9 mouse cellular contexts compared by ENCODE assay signal in the genomic region with DNA sequence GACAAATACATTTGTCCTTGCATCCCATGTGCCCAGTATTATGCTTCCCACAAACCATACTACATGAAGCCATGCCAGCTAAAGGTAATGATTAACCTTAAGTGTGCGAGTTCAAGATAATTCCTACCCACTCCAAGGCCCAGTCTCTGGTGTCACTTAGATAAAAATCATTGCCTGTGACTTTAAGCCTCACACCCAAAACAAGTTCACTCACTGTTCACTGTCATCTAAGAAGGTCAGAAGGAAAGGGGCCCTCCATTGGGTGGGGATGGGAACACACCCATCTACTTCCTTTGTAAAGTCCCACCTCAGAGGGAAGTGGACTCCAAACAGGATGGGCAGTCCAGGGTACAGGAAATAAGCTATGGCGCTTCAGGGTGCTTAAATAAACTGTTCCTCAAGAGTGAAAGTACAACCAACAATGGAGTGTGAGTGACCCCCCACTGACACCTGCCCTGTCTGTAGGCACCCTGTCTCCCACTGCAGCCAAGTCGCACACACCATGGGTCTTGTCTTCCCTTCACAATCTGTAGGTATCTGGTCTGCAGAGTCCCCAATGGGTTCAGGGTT.
DNase-seq lines count a peak whose midpoint lies in the region; ATAC-seq lines count a peak whose summit lies in the region.
"Had no signal": no experiment of that assay in that cellular context is flagged by ENCODE, and none has a peak within 500 bp of the region (broad histone marks: within the 10 kb centered on the region; RNA-seq: fewer than 3 reads in every experiment).

No protein-coding gene starts in this region.

- ATAC-seq in hindbrain, embryonic 15.5 days (ENCODE audit: low FRiP score, low read depth) = 0 out of 2 replicates have a peak, but pooled peaks have one; percentile 34
- ATAC-seq in hindbrain, embryonic 13.5 days (ENCODE audit: low FRiP score) = no peak
- no peak for ATAC-seq in embryonic facial prominence, embryonic 15.5 days (ENCODE audit: insufficient number of reproducible peaks, low FRiP score, low TSS enrichment, low read depth)
- ATAC-seq: liver, embryonic 12.5 days had no signal

- H3K9me3 ChIP-seq in hindbrain, embryonic 15.5 days = no peaks in the 10 kb centered on the region
- no peaks in the 10 kb centered on the region for H3K9me3 ChIP-seq in hindbrain, embryonic 13.5 days
- no peaks in the 10 kb centered on the region for H3K9me3 ChIP-seq in embryonic facial prominence, embryonic 15.5 days (replicated peaks)
- H3K9me3 ChIP-seq: liver, embryonic 12.5 days had no signal

- no peak overlapping the region for H3K4me3 ChIP-seq in hindbrain, embryonic 15.5 days
- no peak overlapping the region for H3K4me3 ChIP-seq in hindbrain, embryonic 13.5 days
- H3K4me3 ChIP-seq in embryonic facial prominence, embryonic 15.5 days (replicated peaks) = no peak overlapping the region
- H3K4me3 ChIP-seq: liver, embryonic 12.5 days had no signal

- no peak overlapping the region for H3K27ac ChIP-seq in hindbrain, embryonic 15.5 days (replicated peaks)
- H3K27ac ChIP-seq in hindbrain, embryonic 13.5 days = no peak overlapping the region
- H3K27ac ChIP-seq in embryonic facial prominence, embryonic 15.5 days (replicated peaks) = peak overlapping the region; percentile 58
- H3K27ac ChIP-seq: liver, embryonic 12.5 days had no signal

- intact Hi-C loops in gastrocnemius, postnatal 36 days (cut with DNase I) = loop anchor here (5.0 kb wide), 1 partner anchor 46 kb away; no protein-coding TSS in a partner anchor

- H3K4me1 ChIP-seq in hindbrain, embryonic 15.5 days (replicated peaks) = peaks cover 4% of the 10 kb centered on the region; the same call in 1 of the 2 replicates
- peaks cover 15% of the 10 kb centered on the region; the same call in 1 of the 2 replicates for H3K4me1 ChIP-seq in hindbrain, embryonic 13.5 days (replicated peaks)
- H3K4me1 ChIP-seq in embryonic facial prominence, embryonic 15.5 days = peaks cover 30% of the 10 kb centered on the region
- H3K4me1 ChIP-seq: liver, embryonic 12.5 days had no signal

- H3K4me2 ChIP-seq in hindbrain, embryonic 15.5 days = no peak overlapping the region
- H3K4me2 ChIP-seq in hindbrain, embryonic 13.5 days = no peak overlapping the region
- no peak overlapping the region for H3K4me2 ChIP-seq in embryonic facial prominence, embryonic 15.5 days (replicated peaks)
- H3K4me2 ChIP-seq: liver, embryonic 12.5 days had no signal

- no peaks in the 10 kb centered on the region for H3K27me3 ChIP-seq in hindbrain, embryonic 15.5 days
- peaks cover 5% of the 10 kb centered on the region for H3K27me3 ChIP-seq in hindbrain, embryonic 13.5 days
- no peaks in the 10 kb centered on the region for H3K27me3 ChIP-seq in embryonic facial prominence, embryonic 15.5 days
- H3K27me3 ChIP-seq: liver, embryonic 12.5 days had no signal

- WGBS in hindbrain, embryonic 15.5 days = 59% methylated on average over 3 of the region's 3 CpGs
- 47% methylated on average over 3 of the region's 3 CpGs for WGBS in hindbrain, embryonic 13.5 days
- WGBS in embryonic facial prominence, embryonic 15.5 days = 68% methylated on average over 3 of the region's 3 CpGs

- no peak overlapping the region for H3K9ac ChIP-seq in hindbrain, embryonic 15.5 days
- H3K9ac ChIP-seq in hindbrain, embryonic 13.5 days = no peak overlapping the region
- H3K9ac ChIP-seq in embryonic facial prominence, embryonic 15.5 days = no peak overlapping the region
- H3K9ac ChIP-seq: liver, embryonic 12.5 days had no signal

- DNase-seq in kidney, adult 8-10 months = peak; percentile 23 to 70
- DNase-seq in lung, postnatal 25 days (ENCODE audit: low spot score) = peak; percentile 83
- no peak for DNase-seq in spleen, adult 18-20 months
- no peak for DNase-seq in urinary bladder, postnatal 14 days (ENCODE audit: low spot score)
- no peak for DNase-seq in gastrocnemius, postnatal 36 days

- H3K36me3 ChIP-seq in hindbrain, embryonic 15.5 days = no peaks in the 10 kb centered on the region
- H3K36me3 ChIP-seq in hindbrain, embryonic 13.5 days = no peaks in the 10 kb centered on the region
- H3K36me3 ChIP-seq in embryonic facial prominence, embryonic 15.5 days = no peaks in the 10 kb centered on the region
- H3K36me3 ChIP-seq: liver, embryonic 12.5 days had no signal

Comparison
In these comparisons a context has a peak if more than half of its experiments do, and no peak if none do; other contexts are left out.
1. DNase-seq: peak in kidney, adult 8-10 months (2 of 2) and lung, postnatal 25 days (single experiment); none in spleen, adult 18-20 months (0 of 2), urinary bladder, postnatal 14 days (single experiment) and gastrocnemius, postnatal 36 days (0 of 2).